Mouse (Mus musculus): ENCODE measurements around the gene Wbp1. TPM values are rescaled to one million over a fixed set of nuclear protein-coding genes. Genes with fewer than 3 reads are reported as not detected.

The Wbp1 gene
- total RNA-seq, 1 experiment: 47.5 TPM

DNA sequence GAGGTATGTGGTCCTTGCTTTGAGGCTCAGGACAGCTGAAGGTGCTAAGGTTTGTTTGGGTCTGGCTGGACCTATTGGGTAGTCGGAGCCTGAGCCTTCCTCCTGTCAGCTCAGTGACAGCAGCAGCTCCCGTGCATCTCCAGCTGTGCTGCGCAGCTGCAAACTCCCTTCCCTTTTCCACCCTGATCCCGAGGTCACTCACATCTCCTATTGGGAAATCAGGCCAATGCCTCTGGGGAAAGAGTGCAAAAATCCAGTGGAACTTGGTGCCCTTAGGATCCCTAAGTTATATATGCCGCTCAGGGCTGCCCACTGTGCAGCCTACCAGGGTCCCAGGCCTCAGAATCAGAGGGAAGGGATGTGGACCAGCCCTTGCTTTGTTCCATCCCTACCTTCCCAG, 37.9 kb downstream of the Wbp1 start:
- no peak for TF ChIP-seq HCFC1 (IDR thresholded peaks at IDR 0.05; ENCODE audit: borderline replicate concordance, insufficient read depth, low read length)
- no peak for TF ChIP-seq ZC3H11A (IDR thresholded peaks at IDR 0.05; ENCODE audit: borderline replicate concordance, low read depth, low read length)
- TF ChIP-seq ZNF384 (IDR thresholded peaks at IDR 0.05; ENCODE audit: low read depth, low read length): no peak
- no peak for TF ChIP-seq CHD2 (IDR thresholded peaks at IDR 0.05; ENCODE audit: low read depth, low read length)
- no peak for TF ChIP-seq MAFK (IDR thresholded peaks at IDR 0.05; ENCODE audit: insufficient read depth, low read depth, low read length)
- no peak for DNase-seq (ENCODE audit: low read depth, low spot score)
- Histone ChIP-seq H3K4me3 (ENCODE audit: insufficient read depth in 1 of 2, low read depth in 1 of 2, low read length in 2 of 2, poor library complexity in 1 of 2, severe bottlenecking in 1 of 2) (no peak overlapping the region), H3K4me1 (ENCODE audit: control insufficient read depth in 2 of 2, insufficient read depth in 2 of 2, low read length in 2 of 2, poor library complexity in 1 of 2) (peaks cover 0 to 2% of the 10 kb centered on the region in 2 experiments; a peak in 1 of 4 replicates), H3K36me3 (ENCODE audit: control insufficient read depth, insufficient read depth, low read length, poor library complexity, severe bottlenecking) (peaks cover 2% of the 10 kb centered on the region), H3K9me3 (ENCODE audit: control insufficient read depth, insufficient read depth, low read depth, low read length) (no peaks in the 10 kb centered on the region), H3K9ac (ENCODE audit: insufficient read depth, low read depth, low read length, poor library complexity, severe bottlenecking) (no peak overlapping the region), H3K27ac (ENCODE audit: insufficient read depth, low read depth, low read length, poor library complexity, severe bottlenecking) (no peak overlapping the region)
- in situ Hi-C loops (cut with MboI; ENCODE audit: low sequenced_read_pairs in 2 of 2, unreplicated experiment in 2 of 2): no loop called here

DNA sequence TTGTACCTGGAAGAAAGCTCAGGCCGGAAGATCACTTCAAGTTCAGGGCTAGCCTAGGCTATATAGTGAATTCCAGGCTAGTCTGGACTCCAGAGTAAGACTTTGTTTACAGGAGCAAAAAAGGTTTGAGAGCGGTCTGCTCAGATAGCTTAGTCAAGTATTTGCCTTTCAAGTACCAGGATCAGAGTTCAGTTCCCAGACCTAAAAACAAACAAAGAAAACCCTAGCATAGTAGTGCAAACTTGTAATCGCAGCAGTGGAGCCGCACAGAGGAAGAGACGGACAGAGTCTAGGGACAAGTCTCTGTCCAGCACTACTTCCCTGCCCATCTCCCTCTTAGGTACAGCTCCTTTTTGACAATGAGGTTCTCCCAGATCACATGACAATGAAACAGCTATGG, 41.1 kb downstream of the Wbp1 start:
- Histone ChIP-seq H3K4me1 (ENCODE audit: control insufficient read depth in 2 of 2, insufficient read depth in 2 of 2, low read length in 2 of 2, poor library complexity in 1 of 2) (0 out of 4 replicates have a peak, but pooled peaks cover 0 to 2% of the 10 kb centered on the region in 2 experiments), H3K36me3 (ENCODE audit: control insufficient read depth, insufficient read depth, low read length, poor library complexity, severe bottlenecking) (peaks cover 2% of the 10 kb centered on the region), H3K4me3 (ENCODE audit: insufficient read depth in 1 of 2, low read depth in 1 of 2, low read length in 2 of 2, poor library complexity in 1 of 2, severe bottlenecking in 1 of 2) (no peak overlapping the region), H3K9me3 (ENCODE audit: control insufficient read depth, insufficient read depth, low read depth, low read length) (no peaks in the 10 kb centered on the region), H3K27ac (ENCODE audit: insufficient read depth, low read depth, low read length, poor library complexity, severe bottlenecking) (no peak overlapping the region), H3K9ac (ENCODE audit: insufficient read depth, low read depth, low read length, poor library complexity, severe bottlenecking) (no peak overlapping the region)
- TF ChIP-seq MAFK (IDR thresholded peaks at IDR 0.05; ENCODE audit: insufficient read depth, low read depth, low read length) (no peak), ZC3H11A (IDR thresholded peaks at IDR 0.05; ENCODE audit: borderline replicate concordance, low read depth, low read length) (no peak), ZNF384 (IDR thresholded peaks at IDR 0.05; ENCODE audit: low read depth, low read length) (no peak), CHD2 (IDR thresholded peaks at IDR 0.05; ENCODE audit: low read depth, low read length) (no peak), HCFC1 (IDR thresholded peaks at IDR 0.05; ENCODE audit: borderline replicate concordance, insufficient read depth, low read length) (no peak)
- in situ Hi-C loops (cut with MboI; ENCODE audit: low sequenced_read_pairs in 2 of 2, unreplicated experiment in 2 of 2): no loop called here
- DNase-seq (ENCODE audit: low read depth, low spot score): no peak

DNA sequence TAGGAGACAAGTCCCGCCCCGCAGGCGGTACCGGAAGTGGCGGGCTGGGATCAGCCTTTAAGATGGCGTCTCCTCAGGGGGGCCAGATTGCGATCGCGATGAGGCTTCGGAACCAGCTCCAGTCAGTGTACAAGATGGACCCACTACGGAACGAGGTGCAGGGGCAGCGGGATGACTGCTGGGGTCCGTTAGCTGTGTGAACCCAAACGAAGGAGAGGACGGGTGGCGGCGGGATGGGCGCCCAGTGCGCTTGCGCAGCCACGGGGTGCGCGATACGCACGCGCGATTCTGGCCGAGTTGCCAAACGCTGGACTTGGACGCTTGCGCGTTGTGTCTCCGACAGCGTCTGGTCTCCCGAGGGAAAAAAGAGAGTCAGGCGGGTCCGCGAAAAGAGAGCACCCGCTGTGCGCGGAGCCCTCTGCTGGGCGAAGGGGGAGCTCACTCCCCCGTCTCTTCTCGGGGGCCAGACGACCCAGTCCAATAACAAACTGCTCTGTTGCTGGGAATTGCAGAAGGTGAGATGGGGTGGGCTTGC, 43.0 kb downstream of the Wbp1 start:
- TF ChIP-seq HCFC1 (IDR thresholded peaks at IDR 0.05; ENCODE audit: borderline replicate concordance, insufficient read depth, low read length): no peak
- no peak for TF ChIP-seq ZC3H11A (IDR thresholded peaks at IDR 0.05; ENCODE audit: borderline replicate concordance, low read depth, low read length)
- Histone ChIP-seq H3K4me3 (ENCODE audit: insufficient read depth in 1 of 2, low read depth in 1 of 2, low read length in 2 of 2, poor library complexity in 1 of 2, severe bottlenecking in 1 of 2) (peak overlapping the region; percentile 83 to 90), H3K36me3 (ENCODE audit: control insufficient read depth, insufficient read depth, low read length, poor library complexity, severe bottlenecking) (peaks cover 2% of the 10 kb centered on the region), H3K9me3 (ENCODE audit: control insufficient read depth, insufficient read depth, low read depth, low read length) (no peaks in the 10 kb centered on the region), H3K27ac (ENCODE audit: insufficient read depth, low read depth, low read length, poor library complexity, severe bottlenecking) (peak overlapping the region; percentile 75), H3K4me1 (ENCODE audit: control insufficient read depth in 2 of 2, insufficient read depth in 2 of 2, low read length in 2 of 2, poor library complexity in 1 of 2) (0 out of 4 replicates have a peak, but pooled peaks cover 0 to 2% of the 10 kb centered on the region in 2 experiments), H3K9ac (ENCODE audit: insufficient read depth, low read depth, low read length, poor library complexity, severe bottlenecking) (peak overlapping the region; percentile 93)
- in situ Hi-C loops (cut with MboI; ENCODE audit: low sequenced_read_pairs in 2 of 2, unreplicated experiment in 2 of 2): no loop called here
- DNase-seq (ENCODE audit: low read depth, low spot score): peak; percentile 97

DNA sequence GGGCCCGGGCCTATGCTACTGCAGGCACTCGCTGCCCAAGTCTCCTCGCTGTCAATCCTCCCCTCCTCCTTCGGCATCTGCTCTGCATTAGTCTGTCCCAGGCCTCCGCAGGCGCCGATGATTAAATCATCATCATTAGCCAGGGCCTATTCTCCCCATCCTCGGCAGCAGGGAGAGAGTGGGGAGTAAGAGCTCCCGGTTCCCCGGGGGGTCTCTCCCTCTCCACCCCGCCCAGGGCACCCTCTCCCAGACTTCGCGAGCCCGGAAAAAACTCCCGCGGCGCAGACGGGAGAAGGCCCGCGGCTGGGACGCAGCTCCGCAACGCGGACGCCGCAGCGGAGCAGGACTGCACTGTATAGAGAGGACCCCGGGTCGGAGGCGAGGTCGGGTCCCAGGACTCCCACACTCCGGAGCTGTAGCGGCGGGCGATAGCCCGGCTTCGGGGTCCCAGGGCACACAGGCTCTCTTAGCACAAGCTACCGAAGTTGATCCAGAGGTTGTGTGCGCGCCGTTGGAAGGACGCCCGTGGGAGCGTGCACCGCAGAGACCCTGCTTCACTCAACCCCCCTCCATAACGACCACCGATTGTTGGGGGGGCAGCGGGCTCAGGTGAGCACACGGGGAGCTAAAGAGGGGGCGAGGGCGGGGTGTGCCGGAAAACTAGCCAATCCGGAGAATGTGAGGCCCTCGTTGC, 43.6 kb downstream of the Wbp1 start, which contains the start of gene Pcgf1:
TSS of gene Pcgf1 (plus strand) at position 240 of the 694 bp plus-strand sequence.
- Histone ChIP-seq H3K4me1 (ENCODE audit: control insufficient read depth in 2 of 2, insufficient read depth in 2 of 2, low read length in 2 of 2, poor library complexity in 1 of 2) (0 out of 4 replicates have a peak, but pooled peaks cover 0 to 2% of the 10 kb centered on the region in 2 experiments), H3K9me3 (ENCODE audit: control insufficient read depth, insufficient read depth, low read depth, low read length) (no peaks in the 10 kb centered on the region), H3K36me3 (ENCODE audit: control insufficient read depth, insufficient read depth, low read length, poor library complexity, severe bottlenecking) (peaks cover 2% of the 10 kb centered on the region), H3K27ac (ENCODE audit: insufficient read depth, low read depth, low read length, poor library complexity, severe bottlenecking) (peak within 1 kb of the TSS; percentile 75), H3K9ac (ENCODE audit: insufficient read depth, low read depth, low read length, poor library complexity, severe bottlenecking) (peak within 1 kb of the TSS; percentile 93), H3K4me3 (ENCODE audit: insufficient read depth in 1 of 2, low read depth in 1 of 2, low read length in 2 of 2, poor library complexity in 1 of 2, severe bottlenecking in 1 of 2) (peak within 1 kb of the TSS; percentile 83 to 90)
- TF ChIP-seq ZC3H11A (IDR thresholded peaks at IDR 0.05; ENCODE audit: borderline replicate concordance, low read depth, low read length) (no peak), HCFC1 (IDR thresholded peaks at IDR 0.05; ENCODE audit: borderline replicate concordance, insufficient read depth, low read length) (no peak), CHD2 (IDR thresholded peaks at IDR 0.05; ENCODE audit: low read depth, low read length) (no peak), MAFK (IDR thresholded peaks at IDR 0.05; ENCODE audit: insufficient read depth, low read depth, low read length) (no peak), ZNF384 (IDR thresholded peaks at IDR 0.05; ENCODE audit: low read depth, low read length) (no peak)
- in situ Hi-C loops (cut with MboI; ENCODE audit: low sequenced_read_pairs in 2 of 2, unreplicated experiment in 2 of 2): no loop called here
- no peak for DNase-seq (ENCODE audit: low read depth, low spot score)

Measured in ES-E14 (cell line).